Mouse (Mus musculus) MEL-GATA-1-ER (cell line): ENCODE results near the gene Hmces.
A peak's percentile ranks its signal among the peaks of the same experiment; 100 is the strongest.
"Not testable (repeated sequence)": the region's sequence is repeated elsewhere in the genome, so short reads cannot be mapped to it uniquely, and the experiment has no call there.

Source experiments
- DNase-seq: peaks from one replicate; pipeline ENCODE4 v3.0.0-alpha.2; 2012; ENCODE audit warnings: low read depth; ENCODE audit errors: extremely low read depth

The Hmces gene

DNA sequence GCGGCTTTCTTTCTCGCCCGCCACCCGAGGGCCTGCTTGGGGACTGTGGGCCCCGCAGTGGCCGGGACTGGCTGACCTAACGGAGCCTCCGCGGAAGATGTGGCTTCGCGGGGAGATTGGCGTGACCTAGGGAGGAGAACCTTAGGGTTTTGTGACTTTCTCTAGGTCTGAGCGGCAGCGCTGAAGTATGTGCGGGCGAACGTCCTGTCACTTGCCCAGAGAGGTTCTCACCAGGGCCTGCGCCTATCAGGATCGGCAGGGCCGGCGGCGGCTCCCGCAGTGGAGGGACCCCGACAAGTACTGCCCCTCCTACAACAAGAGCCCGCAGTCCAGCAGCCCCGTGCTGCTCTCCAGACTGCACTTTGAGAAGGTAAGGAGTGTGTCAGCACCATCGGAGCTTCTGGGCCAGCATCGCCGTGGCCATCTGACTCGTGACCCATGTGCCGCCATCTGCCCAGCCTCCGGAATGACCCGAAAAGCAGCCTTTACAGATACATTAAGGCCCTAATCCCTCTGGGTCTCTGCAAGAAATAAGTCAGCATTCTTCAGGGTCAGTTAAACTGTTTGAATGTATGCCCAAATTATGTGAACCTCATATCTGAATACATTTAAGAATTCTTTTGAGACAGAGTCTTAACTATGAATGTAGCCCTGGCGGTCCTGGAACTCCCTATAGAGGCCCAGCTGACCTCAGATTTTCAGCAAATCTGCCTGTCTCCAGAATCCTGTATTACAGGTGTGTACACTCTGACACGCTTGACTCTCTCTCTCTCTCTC lies 779 bp downstream of the Hmces start:
- no peak for DNase-seq

- DNase-seq: peak; percentile 75
Measured at GRCm38 (mm10) chr6:87915939-87916338, 2.2 kb downstream of the Hmces start.

DNA sequence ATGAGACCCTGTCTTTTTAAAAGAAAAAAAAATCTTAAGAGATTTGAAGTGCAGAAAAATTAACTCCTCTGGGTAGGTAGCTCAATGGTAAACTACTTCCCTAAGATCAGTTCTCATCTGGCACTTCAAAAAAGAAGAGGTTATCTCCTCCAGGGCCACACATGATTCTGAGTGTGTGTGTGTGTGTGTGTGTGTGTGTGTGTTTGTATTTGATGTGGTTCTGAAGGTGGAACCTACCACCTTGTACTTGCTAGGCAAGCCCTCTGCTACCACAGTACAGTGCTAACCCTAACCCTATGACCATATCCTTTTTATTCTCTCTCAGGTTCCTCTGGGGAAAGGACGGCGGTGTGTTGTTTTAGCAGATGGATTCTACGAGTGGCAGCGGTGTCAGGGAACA lies 7.5 kb downstream of the Hmces start:
- DNase-seq: no peak

DNA sequence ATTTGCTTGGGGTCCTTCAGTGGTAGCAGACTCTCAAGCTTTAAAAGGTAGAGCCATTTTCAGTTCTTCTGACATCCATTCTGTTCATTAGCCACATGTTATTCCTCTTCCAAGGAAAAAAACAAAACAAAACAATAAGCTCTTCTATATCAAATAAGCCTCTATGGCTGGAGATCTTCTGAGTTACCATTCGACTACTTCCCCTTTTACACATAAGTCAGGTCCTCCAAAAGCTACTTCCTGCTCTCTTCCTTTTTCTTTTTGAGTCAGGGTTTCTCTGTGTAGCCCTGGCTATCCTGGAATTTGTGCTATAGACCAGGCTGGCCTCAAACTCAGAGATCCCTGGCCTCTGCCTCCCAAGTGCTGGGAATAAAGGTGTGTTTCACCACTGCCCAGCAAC lies 9.9 kb downstream of the Hmces start:
- peak; percentile 39 for DNase-seq

DNA sequence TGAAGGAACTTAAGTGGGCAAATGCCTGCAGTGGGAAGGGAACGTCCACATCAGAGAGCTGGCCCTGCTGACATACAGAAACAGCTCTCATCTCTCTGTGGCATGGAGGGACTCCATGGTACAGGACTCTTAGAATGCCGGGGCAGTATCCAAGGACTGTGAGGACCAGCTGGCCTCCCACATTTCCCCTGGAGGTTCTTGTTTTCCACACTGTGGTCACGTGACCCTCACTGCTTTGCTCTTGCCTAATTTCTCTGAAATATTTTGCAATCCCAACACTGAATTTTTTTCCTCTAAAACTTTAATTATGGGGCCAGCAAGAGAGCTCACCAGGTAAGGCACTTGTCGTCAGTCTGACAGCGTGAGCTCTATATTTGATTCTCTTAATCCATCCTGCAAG lies 21.3 kb downstream of the Hmces start:
- DNase-seq: no peak

DNA sequence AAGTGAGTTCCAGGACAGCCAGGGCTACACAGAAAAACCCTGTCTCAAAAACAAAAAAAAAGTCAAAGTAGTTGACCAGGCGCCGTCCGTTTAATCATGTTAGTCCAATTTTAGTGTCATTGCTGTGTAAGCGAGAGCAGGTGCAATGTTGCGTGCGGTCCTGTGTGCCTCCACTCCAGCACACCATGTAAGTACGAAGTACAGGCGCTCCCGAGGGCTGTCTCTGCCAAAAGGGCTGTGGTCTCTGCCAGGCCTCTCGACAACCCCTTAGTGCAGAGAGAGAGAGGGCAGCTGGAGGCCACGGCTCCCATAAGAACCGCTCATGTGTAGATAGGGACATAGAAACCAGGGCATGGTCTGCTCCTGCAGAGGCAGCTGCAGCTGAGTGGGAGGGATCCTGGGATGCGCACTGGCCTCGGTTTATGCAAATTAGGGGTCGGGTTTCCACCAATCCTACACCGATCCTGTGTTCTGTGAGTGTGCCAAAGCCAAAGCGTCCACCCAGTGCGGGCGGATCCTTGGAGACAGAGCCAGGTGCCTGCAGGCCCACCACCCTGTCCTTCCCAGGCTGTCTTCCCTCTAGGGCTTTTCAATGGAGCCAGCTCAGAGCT lies 23.5 kb downstream of the Hmces start:
- DNase-seq: no peak

GRCm38 (mm10) chr6:87938941-87939340 lies 25.2 kb downstream of the Hmces start:
- no peak for DNase-seq

GRCm38 (mm10) chr6:87942179-87942578 lies 28.4 kb downstream of the Hmces start:
- DNase-seq: no peak

- DNase-seq: not testable (repeated sequence)
Measured at GRCm38 (mm10) chr6:87962457-87962856, 48.7 kb downstream of the Hmces start.

- no peak for DNase-seq
Measured at GRCm38 (mm10) chr6:87970041-87970440, 56.3 kb downstream of the Hmces start.

- DNase-seq: no peak
Measured at GRCm38 (mm10) chr6:87979728-87980127, 66.0 kb downstream of the Hmces start.

- DNase-seq: no peak
Measured at GRCm38 (mm10) chr6:87980374-87981029, 66.8 kb downstream of the Hmces start.

GRCm38 (mm10) chr6:87981030-87981485 lies 67.3 kb downstream of the Hmces start:
- no peak for DNase-seq

GRCm38 (mm10) chr6:87981547-87982256 lies 68.0 kb downstream of the Hmces start, which contains the start of gene H1fx:
H1fx (minus strand) TSS chr6:87981637.
- DNase-seq: no peak

- DNase-seq: no peak
Measured at GRCm38 (mm10) chr6:87982506-87982905, 68.8 kb downstream of the Hmces start.
